Mouse (Mus musculus) adrenal gland (tissue): Measurements from ENCODE around the gene Iars2.

Source experiments
- intact Hi-C: fragments of 180-260 bp; cut with DNase I; formaldehyde crosslinking; loops from one replicate; pipeline ENCODE4 v1.15.1; 2025

Iars2 gene

DNA sequence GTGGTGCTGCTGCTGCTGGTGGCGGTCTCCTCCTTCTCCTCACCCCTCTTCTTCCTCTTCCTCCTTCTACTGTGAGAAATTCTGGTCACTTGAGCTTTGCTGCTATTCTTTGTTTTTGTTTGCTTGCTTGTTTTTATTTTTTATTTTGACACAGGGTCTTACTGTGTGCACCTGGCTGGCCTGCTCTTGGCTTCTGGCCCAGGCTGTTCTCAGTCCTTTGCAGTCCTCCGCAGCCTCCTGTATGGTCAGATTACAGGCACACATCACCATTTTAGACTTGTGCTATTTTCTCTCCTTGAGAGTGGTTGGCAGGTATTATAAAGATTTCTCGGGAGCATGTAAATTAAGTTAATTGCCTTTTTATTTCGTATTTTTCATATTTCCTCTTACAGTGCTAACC is 4.9 kb upstream of the Iars2 start:
- intact Hi-C loops = no loop called here

DNA sequence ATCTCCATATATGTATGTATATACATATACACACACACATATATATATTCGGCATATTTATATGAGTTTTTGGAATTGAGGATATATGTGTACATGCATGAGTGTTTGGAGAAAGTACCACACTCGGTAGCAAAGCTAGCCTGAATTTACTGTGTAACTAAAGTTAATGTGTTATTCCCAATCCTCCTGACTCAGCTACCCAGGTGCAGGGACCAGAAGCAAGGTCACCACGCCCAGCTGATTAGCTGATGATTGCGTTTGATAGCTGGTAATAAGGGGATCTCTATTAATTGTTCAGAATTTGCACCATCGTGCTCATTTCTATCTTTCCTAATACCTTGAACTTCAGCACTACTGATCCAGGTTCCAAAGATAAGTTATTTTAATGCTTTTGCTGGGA is 4.5 kb upstream of the Iars2 start:
- intact Hi-C loops = no loop called here

DNA sequence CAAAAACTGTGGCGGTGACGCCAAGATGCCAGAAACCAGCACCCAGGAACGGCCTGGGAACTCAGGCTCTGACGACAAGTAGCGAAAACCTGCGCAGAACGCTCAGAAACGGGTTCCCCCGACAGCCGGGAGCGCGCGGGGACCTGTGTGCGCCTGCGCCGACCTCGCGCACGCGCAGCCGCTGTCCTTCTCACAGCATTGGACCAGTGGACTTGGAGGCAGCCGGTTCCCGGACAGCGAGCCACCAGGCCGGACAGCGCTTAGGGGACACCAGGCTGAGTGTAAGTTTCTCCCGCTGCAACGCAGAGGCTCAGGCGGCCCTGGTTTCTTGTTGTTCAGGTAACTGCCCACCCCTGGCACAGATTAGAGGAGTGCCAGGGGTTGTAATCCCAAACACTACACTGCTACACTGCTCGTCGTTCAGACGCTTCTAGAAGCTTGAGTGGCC is 2.8 kb upstream of the Iars2 start, which contains the start of gene Bpnt1:
Bpnt1 (plus strand) TSS at position 167 of the 448 bp plus-strand sequence.
- intact Hi-C loops = no loop called here

DNA sequence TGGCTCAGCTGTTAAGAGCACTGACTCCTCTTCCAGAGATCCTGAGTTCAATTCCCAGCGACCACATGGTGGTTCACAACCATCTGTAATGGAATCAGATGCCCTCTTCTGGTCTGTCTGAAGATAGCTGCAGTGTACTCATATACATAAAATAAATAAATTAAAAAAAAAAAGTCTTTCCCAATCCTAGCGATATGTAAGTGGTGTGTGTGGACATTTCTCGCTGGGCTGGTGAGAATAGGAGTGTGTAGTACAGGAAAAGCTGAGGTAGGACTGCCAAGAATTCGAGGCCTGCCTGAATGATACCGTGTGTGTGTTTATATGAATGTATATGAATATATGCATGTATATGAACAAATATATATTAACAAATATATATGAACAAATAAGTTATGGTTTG is 2.2 kb upstream of the Iars2 start:
- intact Hi-C loops = no loop called here

DNA sequence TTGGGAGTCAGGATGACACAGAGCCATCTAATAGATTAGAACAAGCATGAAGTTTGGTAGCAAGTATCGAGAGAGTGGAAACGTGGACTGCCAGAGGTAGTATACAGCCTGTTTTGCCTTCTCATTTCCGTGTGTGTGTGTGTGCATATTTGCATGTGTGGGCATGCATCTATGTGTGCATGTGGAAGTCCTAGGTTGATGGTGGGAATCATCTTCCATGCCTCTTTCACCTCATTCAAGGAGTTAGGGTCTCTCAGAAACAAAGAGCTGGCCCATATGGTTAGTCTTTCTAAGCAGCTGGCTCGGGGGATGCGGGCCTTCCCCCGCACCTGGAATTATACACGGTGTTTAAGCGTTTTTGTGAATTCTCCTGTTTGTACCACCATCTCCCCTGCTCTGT is 655 bp upstream of the Iars2 start:
- intact Hi-C loops = loop anchor here (5.0 kb wide), 2 partner anchors 32 to 38 kb away; partner anchors contain the start of gene Eprs

DNA sequence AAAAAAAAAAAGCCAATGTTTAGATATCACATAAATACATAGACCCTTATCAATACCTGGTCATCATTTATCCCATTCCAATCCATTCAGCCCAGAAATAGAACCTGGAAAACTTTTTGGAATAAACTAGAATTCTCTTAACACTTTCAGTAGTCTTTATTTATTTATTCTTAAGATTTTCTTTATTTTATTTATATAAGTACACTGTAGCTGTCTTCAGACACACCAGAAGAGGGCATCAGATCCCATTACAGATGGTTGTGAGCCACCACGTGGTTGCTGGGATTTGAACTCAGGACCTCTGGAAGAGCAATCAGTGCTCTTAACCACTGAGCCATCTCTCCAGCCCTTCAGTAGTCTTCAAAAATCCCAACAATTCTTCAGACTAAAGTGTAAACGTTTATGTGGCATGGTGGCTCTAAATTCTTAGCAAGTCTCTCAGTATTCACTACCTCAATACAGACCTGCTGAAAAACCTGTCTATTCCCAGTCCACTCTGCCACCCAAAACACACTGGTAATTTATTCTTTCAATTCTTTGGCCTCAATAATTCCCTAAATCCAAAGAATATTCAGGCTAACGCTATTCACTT is 1.3 kb downstream of the Iars2 start:
- intact Hi-C loops = loop anchor here (5.0 kb wide), 2 partner anchors 34 to 36 kb away; partner anchors contain the start of gene Eprs

DNA sequence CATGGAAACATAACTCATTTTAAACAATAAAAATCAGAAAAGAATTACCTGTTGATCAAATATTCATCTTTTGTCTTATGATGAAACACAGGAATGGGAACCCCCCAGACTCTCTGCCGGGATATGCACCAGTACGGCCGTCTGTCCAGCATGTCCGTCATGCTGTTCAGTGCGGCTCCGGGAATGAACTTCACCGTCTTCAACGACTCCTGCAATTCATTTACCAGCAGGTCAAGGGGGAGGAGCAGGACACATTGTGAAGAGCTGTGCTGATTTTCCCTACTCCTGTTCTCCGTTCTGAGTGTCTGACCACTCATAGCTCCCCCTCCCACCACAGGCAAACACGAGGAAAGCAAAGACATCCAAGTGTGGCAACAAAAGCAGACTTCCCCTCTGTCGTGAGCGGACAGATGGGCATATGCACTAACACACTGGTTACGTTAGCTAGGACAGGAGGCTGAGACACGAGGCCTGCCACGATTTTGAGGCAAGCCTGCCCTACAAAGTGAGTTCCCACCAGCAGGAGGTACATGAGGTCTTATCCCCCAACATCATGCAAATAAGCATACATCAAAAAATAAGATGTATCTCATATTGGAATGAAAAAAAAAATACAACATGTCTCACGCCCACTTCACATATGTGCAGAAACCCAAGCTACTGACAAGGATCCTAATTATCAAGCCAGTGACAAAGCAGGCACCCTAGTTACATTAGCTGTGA is 13.2 kb downstream of the Iars2 start:
- intact Hi-C loops = no loop called here

DNA sequence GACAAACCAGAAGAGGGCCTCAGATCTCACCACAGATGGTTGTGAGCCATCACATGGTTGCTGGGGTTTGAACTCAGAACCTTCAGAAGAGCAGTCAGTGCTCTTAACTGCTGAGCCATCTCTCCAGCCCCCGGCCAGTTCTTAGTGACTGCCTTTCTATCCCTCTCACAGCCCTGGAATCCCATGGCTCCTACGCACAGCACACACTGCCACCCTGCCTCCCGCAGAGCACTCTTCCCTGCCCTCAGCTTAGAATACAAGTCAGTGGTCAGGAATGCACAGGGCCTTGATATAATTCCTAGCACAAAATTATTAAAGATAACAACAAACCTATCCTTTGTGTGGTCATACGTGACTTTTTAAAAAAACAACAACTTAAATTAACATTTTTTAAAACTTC is 14.7 kb downstream of the Iars2 start:
- intact Hi-C loops = no loop called here

DNA sequence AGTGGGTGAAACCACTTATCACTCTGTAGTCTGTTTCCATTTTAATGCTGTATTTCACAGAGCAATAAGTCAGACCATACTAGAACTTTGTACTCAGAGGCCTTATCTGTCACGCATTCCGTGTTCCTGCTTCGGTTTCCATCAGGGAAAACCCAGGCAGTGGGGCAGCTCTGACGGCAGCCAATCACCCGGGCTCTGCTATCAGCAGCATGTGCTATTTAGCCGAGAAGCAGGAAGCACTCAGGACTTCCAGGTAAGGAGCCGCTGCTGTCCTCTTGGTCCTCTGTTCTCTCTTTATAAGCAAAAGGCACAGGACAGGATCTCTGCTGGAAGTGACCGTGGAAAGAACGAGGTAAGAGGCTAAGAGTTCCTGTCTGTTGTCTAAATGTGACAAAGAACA is 17.2 kb downstream of the Iars2 start:
- intact Hi-C loops = no loop called here

DNA sequence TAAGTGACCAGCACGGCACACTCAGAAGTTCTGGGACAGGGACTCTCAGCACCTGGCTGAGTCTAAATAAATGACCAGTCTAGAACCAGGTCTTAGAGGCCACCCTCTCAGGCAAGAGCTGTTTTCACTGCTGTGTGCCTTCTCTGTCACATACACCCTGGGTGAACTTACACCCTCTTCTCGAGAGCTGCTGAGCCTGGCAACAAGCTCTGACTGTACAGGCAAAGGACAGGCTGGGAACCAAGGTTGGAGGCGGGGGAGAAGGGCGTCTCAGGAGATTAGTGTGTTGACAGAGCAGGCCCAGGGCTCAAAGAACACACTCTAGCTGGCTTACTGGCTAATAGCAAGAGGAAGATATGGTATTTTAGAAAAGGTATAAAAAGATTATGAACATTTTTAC is 20.3 kb downstream of the Iars2 start:
- intact Hi-C loops = no loop called here

DNA sequence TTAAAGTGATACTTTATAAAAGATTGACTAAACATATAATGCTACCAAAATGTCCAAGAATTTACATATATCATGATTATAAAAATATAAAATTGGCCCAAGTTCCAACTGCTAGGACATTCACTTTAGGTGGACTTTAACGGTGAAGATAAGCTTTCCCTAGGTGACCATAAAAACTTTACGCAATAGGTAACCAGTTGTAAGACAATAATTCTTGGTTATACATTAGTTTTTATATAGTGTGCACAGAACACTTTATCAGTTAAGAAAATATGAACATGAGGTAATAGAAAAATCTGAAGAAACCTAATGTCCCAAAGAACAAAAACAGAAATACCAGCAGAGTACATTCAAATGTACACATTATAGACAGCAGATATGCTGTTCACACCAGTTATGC is 20.9 kb downstream of the Iars2 start:
- intact Hi-C loops = no loop called here

DNA sequence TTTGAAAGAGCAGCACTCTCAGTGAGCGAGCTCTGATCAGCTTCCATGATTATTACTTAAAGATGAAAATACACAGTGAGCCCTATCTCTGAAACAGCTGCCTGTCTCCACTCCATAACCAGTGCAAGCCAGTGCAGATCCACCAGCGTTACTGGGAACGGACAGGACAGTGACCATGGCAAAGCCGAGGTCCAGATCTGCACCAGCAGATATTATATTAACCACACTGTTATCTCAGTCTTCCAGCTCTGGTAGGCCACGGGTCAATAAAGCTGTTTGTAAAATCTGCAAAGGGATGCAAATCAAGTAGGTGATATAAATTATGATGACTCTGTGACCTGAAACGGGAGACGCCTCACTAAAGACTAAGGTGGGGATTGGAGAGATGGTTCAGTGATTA is 21.6 kb downstream of the Iars2 start:
- intact Hi-C loops = no loop called here

DNA sequence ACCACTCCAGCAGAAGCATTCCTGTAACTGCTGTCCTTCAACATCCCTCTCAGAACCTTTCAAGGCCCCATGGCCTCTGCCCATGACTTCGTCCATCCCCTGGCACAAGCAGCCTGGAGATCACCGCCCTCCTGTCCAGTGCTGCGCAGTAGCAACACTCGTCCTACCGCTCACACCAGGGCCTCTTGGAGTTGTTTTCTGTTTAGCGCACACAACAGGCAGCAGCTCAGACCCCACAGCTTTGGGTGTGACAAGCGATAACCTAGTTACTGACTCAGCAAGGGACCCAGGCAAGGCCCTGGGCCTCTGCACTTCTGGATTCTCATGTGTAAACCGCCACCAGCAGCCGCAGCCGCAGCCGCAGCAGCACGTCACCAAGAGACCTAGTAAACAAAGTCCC is 22.4 kb downstream of the Iars2 start:
- intact Hi-C loops = no loop called here

DNA sequence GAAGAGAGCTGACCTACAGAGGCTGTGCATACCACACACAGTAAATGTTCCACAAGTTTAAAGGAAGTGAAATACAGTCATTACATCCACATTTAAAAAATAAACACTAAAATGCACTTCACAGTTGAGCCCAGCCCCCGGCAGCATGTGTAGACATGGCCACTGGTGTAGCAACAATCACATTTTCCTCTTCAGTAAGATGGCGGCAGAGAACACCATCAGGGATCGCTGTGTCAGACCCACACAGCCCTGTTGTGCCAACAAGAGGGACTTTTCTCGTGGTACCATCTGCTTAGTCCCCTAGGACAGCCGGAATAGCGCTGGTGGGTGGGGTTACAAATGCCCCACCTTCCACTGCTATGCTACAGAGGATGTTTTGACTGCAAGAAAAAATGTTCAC is 26.4 kb downstream of the Iars2 start:
- intact Hi-C loops = no loop called here

DNA sequence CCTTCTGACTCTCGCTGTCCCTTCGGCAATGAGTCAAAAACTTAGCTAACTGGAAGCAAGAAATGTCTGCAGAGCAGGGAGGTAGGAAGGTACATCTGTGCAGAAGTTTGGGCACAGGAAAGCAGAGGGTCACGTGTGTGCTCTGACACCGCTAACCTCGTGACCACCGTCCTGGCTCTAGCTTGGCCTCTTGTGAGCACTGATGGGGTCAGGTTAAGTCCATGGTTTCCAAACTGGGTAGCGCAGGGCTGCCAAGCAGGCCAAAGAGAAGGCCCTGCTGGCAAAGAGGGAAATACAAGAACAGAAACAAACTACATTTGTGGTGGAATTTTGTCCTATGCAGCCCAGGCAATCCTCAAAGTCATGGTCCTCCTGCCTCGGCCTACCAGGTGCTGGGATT is 30.7 kb downstream of the Iars2 start:
- intact Hi-C loops = no loop called here

DNA sequence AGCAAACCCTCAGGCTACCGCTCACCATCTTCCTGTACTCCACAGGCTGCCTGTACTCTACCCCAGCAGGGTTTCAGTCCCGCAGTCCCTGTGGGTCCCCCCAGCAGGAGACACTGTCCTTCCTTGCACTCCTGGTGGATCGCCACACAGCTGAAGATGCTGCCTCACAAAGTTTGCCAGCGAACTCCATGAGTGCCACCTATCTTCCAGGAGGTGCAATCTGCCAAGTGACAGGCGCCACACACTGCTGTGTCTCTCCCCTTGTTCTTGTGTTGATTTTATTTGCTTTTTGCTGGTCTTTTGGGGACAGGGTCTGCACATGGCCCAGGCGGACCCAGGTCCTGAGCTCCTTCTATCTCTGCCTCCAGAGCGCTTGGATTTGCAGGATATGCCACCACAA is 32.3 kb downstream of the Iars2 start:
- intact Hi-C loops = no loop called here

DNA sequence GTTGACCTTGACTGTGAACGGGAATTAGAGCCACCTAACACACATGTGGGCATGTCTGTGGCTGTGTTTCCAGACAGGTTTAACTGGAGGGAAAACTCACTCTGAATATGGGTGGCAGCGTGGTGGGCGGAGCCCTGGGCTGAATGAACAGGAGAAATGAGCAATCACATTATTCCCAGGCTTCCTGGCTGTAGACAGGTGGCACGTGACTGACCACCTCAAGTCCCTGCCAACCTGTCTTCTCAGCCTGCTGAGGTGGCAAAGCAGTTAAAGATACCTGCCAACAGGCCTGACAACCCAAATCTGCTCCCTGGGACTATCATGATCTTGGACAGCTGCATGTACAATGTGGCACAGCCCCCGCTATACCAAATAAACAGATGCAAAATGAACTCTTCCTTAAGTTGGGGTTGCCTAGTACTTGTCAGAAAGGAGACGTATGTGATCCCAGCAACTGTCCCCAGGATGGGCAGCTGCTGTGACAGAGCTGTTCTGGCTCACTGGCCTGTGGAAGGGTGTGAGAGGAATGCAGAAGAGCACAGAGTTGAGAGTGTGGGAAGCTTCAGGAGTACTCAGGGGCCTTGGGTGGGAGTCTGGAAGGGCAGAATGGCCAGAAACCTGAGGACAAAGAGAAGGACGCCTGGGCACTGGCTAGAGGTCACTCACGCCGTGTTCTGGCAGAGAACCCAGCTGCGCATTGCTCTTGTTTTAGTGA is 36.4 kb downstream of the Iars2 start:
- intact Hi-C loops = loop anchor here (5.0 kb wide), 1 partner anchor 34 kb away; the partner anchor contains the start of gene Iars2

DNA sequence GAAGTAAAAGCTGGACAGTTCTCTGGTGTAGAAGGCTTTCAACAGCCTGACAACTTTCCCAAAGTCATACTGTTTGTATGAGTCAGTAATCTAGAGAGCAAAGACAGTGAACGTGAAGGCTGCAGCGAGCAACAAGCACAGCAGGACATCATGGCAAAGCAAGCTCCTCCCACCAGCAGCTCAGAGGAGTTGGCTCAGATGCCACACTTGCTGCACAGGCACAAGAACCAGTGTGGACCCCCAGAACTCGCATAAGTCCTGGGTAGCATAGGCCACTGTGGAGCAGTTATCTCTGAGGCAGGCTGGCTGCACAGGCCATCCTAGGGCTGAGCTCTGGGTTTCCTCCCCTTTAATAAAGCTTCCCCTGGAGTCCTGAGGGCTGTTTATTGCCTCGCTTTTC is 37.9 kb downstream of the Iars2 start:
- intact Hi-C loops = loop anchor here (5.0 kb wide), 1 partner anchor 36 kb away; the partner anchor contains the start of gene Iars2

DNA sequence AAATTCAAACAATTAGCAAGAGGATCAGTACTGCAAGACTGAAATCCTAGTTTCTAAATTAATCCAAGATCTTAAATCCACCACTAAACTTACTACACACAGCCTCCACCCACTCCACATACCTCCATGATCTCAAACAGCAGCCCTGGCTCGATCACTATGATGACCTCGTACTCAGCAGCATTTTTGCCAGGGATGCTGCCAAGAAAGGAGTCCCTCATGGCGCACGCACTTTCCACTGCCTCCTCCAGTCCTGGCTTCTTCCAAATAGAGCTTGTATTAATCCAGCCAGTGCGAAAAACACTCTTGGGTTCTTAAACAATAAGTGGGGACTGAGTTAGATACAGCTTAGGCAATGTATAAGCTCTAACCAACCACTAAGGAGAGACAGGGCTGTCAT is 40.0 kb downstream of the Iars2 start:
- intact Hi-C loops = no loop called here

DNA sequence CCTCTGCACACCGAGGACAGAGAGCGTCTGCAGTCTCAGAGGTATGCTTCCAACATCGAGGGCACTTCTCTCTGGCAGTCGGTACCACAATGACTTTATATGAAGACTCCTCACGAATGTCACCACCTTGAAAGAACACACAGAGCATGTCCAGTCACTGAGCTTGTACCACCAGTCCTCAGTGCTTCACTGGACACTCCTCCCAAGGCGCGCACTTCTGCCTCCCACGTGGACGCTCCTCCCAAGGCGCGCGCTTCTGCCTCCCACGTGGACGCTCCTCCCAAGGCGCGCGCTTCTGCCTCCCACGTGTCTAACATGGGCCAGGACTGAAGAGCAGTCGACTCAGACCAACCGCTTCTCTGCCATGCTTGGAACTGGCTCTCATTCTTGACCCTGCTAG is 42.1 kb downstream of the Iars2 start:
- intact Hi-C loops = no loop called here

DNA sequence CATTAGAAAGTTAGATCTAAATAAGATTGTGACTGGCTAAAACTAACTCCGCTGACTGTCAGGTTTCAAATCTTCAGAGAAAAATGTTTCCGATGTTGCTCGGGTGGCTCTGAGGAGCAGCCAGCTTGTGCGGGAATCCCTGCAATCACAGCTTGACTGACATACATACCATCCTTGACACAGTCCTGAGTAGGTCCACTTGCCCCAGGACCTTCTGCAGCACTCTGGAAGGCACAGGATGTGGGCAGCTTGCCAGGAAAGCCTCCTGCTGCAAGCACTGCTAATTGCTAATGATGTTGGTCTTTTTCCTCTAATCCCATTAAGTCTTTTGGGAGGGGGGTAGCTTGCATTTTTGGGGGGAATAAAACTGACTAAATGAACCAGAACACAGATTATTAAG is 44.0 kb downstream of the Iars2 start:
- intact Hi-C loops = no loop called here

DNA sequence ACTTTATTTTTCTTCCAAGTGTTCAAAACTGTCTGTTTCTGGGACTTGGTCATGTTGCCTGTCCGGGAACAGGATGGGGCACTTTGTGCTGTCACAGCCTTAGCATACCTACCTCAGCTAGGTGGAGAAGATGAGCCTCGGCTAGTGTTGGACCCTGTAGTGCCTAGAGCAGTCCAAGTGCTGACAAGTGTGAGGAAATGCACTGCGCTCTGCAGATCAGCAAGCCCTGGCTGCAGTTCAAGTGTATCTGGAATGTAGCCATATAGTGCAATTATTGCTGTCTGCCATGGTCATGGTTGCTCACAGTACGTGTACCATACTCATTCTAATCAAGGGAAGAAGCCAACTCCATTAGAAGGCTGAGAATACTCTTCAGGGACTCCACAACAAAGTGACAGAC is 44.5 kb downstream of the Iars2 start:
- intact Hi-C loops = no loop called here
